Mouse (Mus musculus): ENCODE data around the gene Golga7b. TPM values are rescaled to one million over a fixed set of nuclear protein-coding genes. Genes with fewer than 3 reads are reported as not detected.

Gene Golga7b
- total RNA-seq, 2 experiments from 2014 or later = not detected

GRCm38 (mm10) chr19:42249976-42250914, 2.9 kb downstream of the Golga7b start:
- no peak for ATAC-seq (replicated peaks; ENCODE audit: poor library complexity, severe bottlenecking)

- no peak for ATAC-seq (replicated peaks; ENCODE audit: poor library complexity, severe bottlenecking)
Measured at GRCm38 (mm10) chr19:42255438-42255783, 8.0 kb downstream of the Golga7b start.

GRCm38 (mm10) chr19:42255784-42256610, 8.6 kb downstream of the Golga7b start:
- ATAC-seq (replicated peaks; ENCODE audit: poor library complexity, severe bottlenecking) = peak; percentile 98

GRCm38 (mm10) chr19:42256611-42257240, 9.4 kb downstream of the Golga7b start:
- ATAC-seq (replicated peaks; ENCODE audit: poor library complexity, severe bottlenecking) = no peak

- no peak for ATAC-seq (replicated peaks; ENCODE audit: poor library complexity, severe bottlenecking)
Measured at GRCm38 (mm10) chr19:42257241-42257635, 9.9 kb downstream of the Golga7b start.

GRCm38 (mm10) chr19:42258031-42258430, 10.7 kb downstream of the Golga7b start:
- no peak for ATAC-seq (replicated peaks; ENCODE audit: poor library complexity, severe bottlenecking)

GRCm38 (mm10) chr19:42258596-42258995, 11.2 kb downstream of the Golga7b start:
- ATAC-seq (replicated peaks; ENCODE audit: poor library complexity, severe bottlenecking) = no peak

GRCm38 (mm10) chr19:42260486-42260885, 13.1 kb downstream of the Golga7b start:
- no peak for ATAC-seq (replicated peaks; ENCODE audit: poor library complexity, severe bottlenecking)

- no peak for ATAC-seq (replicated peaks; ENCODE audit: poor library complexity, severe bottlenecking)
Measured at GRCm38 (mm10) chr19:42263524-42263923, 16.1 kb downstream of the Golga7b start.

GRCm38 (mm10) chr19:42268337-42268736, 21.0 kb downstream of the Golga7b start:
- ATAC-seq (replicated peaks; ENCODE audit: poor library complexity, severe bottlenecking) = no peak

- ATAC-seq (replicated peaks; ENCODE audit: poor library complexity, severe bottlenecking) = no peak
Measured at GRCm38 (mm10) chr19:42270119-42270518, 22.7 kb downstream of the Golga7b start.

- peak; percentile 38 for ATAC-seq (replicated peaks; ENCODE audit: poor library complexity, severe bottlenecking)
Measured at GRCm38 (mm10) chr19:42271182-42271581, 23.8 kb downstream of the Golga7b start.

- peak; percentile 65 for ATAC-seq (replicated peaks; ENCODE audit: poor library complexity, severe bottlenecking)
Measured at GRCm38 (mm10) chr19:42272003-42272963, 24.9 kb downstream of the Golga7b start.

- peak; percentile 52 for ATAC-seq (replicated peaks; ENCODE audit: poor library complexity, severe bottlenecking)
Measured at GRCm38 (mm10) chr19:42277288-42277687, 29.9 kb downstream of the Golga7b start.

- ATAC-seq (replicated peaks; ENCODE audit: poor library complexity, severe bottlenecking) = no peak
Measured at GRCm38 (mm10) chr19:42278461-42278860, 31.1 kb downstream of the Golga7b start.

- no peak for ATAC-seq (replicated peaks; ENCODE audit: poor library complexity, severe bottlenecking)
Measured at GRCm38 (mm10) chr19:42279611-42280010, 32.2 kb downstream of the Golga7b start.

GRCm38 (mm10) chr19:42284178-42284577, 36.8 kb downstream of the Golga7b start:
- ATAC-seq (replicated peaks; ENCODE audit: poor library complexity, severe bottlenecking) = no peak

GRCm38 (mm10) chr19:42288361-42288760, 41.0 kb downstream of the Golga7b start:
- no peak for ATAC-seq (replicated peaks; ENCODE audit: poor library complexity, severe bottlenecking)

- ATAC-seq (replicated peaks; ENCODE audit: poor library complexity, severe bottlenecking) = no peak
Measured at GRCm38 (mm10) chr19:42290954-42291661, 43.7 kb downstream of the Golga7b start.

Measured in granulocyte monocyte progenitor cell, adult 5-6 weeks (primary cell).